Mouse (Mus musculus) G1E (cell line): Measurements from ENCODE around the gene Acbd7. TPM values are rescaled to one million over a fixed set of nuclear protein-coding genes. Genes with fewer than 3 reads are reported as not detected.
A peak's percentile ranks its signal among the peaks of the same experiment; 100 is the strongest.

Experiments
- ATAC-seq: 2 replicates; pipeline ENCODE4 v1.8.0; 2016; ENCODE audit warnings: mild to moderate bottlenecking; ENCODE audit not compliant: insufficient number of reproducible peaks, poor library complexity, low FRiP score, severe bottlenecking; ENCODE audit errors: extremely low read depth
- DNase-seq: peaks from one replicate; pipeline ENCODE4 v3.0.0; 2012; ENCODE audit warnings: low spot score
- H3K27me3 ChIP-seq: 2 replicates; pipeline ENCODE4 v1.6.1; 2012; ENCODE audit warnings: mild to moderate bottlenecking, low read length, inconsistent platforms; ENCODE audit not compliant: insufficient read depth
- H3K36me3 ChIP-seq: replicated peaks from 2 replicates; pipeline ENCODE3; 2012; ENCODE audit warnings: mild to moderate bottlenecking, inconsistent platforms
- H3K4me1 ChIP-seq: 2 replicates; pipeline ENCODE4 v1.6.1; 2012; ENCODE audit warnings: low read depth, low read length, inconsistent platforms, mixed read lengths; ENCODE audit not compliant: insufficient read depth
- H3K4me3 ChIP-seq: 2 replicates; pipeline ENCODE4 v1.5.1; 2012; ENCODE audit warnings: low read depth, mild to moderate bottlenecking, inconsistent platforms, low read length, moderate library complexity, mixed read lengths
- H3K9me3 ChIP-seq: replicated peaks from 2 replicates; pipeline ENCODE4 v1.6.1; 2012; ENCODE audit warnings: inconsistent platforms
- CTCF ChIP-seq: IDR thresholded peaks from 2 replicates; pipeline ENCODE4 v1.5.1; 2012; ENCODE audit warnings: low read depth, low read length, inconsistent platforms, mixed read lengths
- GATA1 ChIP-seq: IDR thresholded peaks from 2 replicates; pipeline ENCODE4 v1.6.1; 2012; ENCODE audit warnings: borderline replicate concordance, low read length, inconsistent platforms, mixed read lengths
- GATA2 ChIP-seq: IDR thresholded peaks from 2 replicates; pipeline ENCODE4 v1.6.1; 2012; ENCODE audit warnings: low read depth, low read length, inconsistent platforms, borderline replicate concordance
- POLR2AphosphoS5 ChIP-seq: IDR thresholded peaks from 2 replicates; pipeline ENCODE4 v1.6.1; 2012; ENCODE audit warnings: low read depth, low read length, inconsistent platforms; ENCODE audit not compliant: insufficient replicate concordance
- TAL1 ChIP-seq: conservative IDR thresholded peaks from 2 replicates; pipeline ENCODE4 v1.6.1; 2012; ENCODE audit warnings: low read depth, low read length, inconsistent platforms, mixed read lengths
- polyA plus RNA-seq: library from polyadenylated mRNA; stranded (reverse); fragments of >175 nt; gene quantifications from 2 replicates; pipeline ENCODE4 v1.2.3, GENCODE M21; 2012
- total RNA-seq, 2 experiments: library from RNA; stranded (forward) in 1 of 2; stranded (reverse) in 1 of 2; fragments of 200-1000 nt in 1 of 2; fragments of >200 nt in 1 of 2; fragmentation: Nextera tagmentation in 1 of 2; gene quantifications; 2 replicates each; pipeline ENCODE4 v1.2.3; 2014 to 2017

Gene Acbd7
- total and polyA plus RNA-seq, 3 experiments: 0.33 TPM; not detected in 2

DNA sequence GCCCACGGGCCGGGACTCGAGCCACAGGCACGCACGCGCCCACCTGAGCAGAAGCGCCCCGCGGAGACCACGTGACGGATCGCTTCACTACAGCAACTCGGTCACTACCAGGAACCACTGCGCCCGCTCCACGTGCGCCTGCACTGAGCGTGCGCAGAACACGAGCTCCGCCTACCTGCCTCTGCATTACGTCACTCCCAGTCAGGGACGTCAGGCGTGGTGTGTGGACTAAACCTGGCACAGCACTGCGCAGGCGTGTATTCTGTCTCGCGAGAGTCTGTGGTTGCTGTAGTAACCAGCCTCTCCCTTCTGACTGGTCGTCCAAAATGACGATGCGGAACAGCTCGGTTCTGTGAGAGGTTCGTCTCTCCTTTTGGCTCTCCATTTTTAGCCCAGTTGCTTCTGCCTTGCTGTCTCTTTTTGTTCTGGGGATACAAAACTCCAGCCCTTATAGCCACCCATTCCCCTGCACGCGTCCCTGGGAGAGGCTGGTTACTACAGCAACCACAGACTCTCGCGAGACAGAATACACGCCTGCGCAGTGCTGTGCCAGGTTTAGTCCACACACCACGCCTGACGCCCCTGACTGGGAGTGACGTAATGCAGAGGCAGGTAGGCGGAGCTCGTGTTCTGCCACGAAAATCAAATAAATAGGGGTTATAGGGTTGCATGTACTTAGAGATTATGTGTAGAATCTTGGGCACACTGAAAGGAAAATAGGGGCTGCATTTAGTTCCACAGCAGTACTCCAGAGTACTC is 3.3 kb upstream of the Acbd7 start, which contains the start of gene Rpp38:
Rpp38 (minus strand) TSS at position 160 of the 759 bp plus-strand sequence.
- peak; percentile 50 for DNase-seq
- peak; percentile 77 for ATAC-seq
- no peaks in the 10 kb centered on the region for H3K9me3 ChIP-seq
- peaks cover 2% of the 10 kb centered on the region; the same call in 1 of the 2 replicates for H3K27me3 ChIP-seq
- TF ChIP-seq GATA2 (no peak), POLR2AphosphoS5 (no peak), TAL1 (no peak), GATA1 (no peak), CTCF (no peak)
- H3K4me1 ChIP-seq: peaks cover 34% of the 10 kb centered on the region
- peak within 1 kb of the TSS; percentile 82 for H3K4me3 ChIP-seq
- peaks cover 31% of the 10 kb centered on the region for H3K36me3 ChIP-seq

DNA sequence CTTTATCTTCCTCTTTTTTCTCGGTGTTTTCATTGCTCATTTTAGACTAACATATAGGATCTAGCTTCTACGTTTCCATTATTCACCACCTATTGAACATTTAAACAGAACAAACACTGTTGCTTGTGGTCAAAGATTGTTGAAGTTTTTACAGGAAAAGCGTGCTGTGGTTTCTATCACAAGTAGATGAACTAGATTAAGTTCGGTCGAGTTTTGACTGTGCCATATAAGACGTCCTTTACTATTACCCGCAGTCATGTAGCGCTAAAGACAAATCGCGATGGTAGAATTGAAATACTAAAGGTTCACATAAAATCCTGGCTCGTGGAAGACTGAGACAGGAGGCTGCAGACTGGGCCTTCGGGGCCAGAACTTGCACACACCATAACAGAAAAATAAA is 2.2 kb upstream of the Acbd7 start:
- no peak overlapping the region for H3K4me3 ChIP-seq
- DNase-seq: no peak
- peaks cover 2% of the 10 kb centered on the region; the same call in 1 of the 2 replicates for H3K27me3 ChIP-seq
- no peak for ATAC-seq
- H3K4me1 ChIP-seq: peaks cover 38% of the 10 kb centered on the region
- H3K9me3 ChIP-seq: no peaks in the 10 kb centered on the region
- no peak for TF ChIP-seq CTCF
- no peak for TF ChIP-seq POLR2AphosphoS5
- TF ChIP-seq TAL1: no peak
- no peak for TF ChIP-seq GATA1
- TF ChIP-seq GATA2: no peak
- peaks cover 20% of the 10 kb centered on the region for H3K36me3 ChIP-seq

DNA sequence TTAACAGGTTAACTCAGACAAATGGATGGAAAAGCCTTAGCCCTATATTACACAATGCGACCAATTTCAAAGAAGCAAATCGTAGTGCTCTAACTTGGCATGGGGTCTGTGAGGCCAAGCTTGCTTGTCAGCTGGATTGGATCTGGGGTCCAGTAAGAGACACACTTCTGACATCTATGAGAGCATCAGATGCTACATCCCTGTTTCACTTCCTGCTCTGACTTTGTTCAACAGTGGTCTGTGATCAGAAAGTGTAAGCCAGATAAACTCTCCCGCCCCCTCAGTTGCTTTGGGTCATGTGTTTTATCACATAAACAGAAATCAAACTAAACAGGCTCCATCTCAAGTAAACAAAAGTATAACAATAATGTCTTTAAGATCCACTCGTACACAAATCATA is 12.5 kb downstream of the Acbd7 start:
- Histone ChIP-seq H3K36me3 (no peaks in the 10 kb centered on the region), H3K4me3 (no peak overlapping the region), H3K27me3 (peaks cover 27% of the 10 kb centered on the region), H3K9me3 (no peaks in the 10 kb centered on the region), H3K4me1 (no peaks in the 10 kb centered on the region)
- no peak for ATAC-seq
- no peak for DNase-seq
- TF ChIP-seq TAL1: no peak
- no peak for TF ChIP-seq GATA2
- no peak for TF ChIP-seq CTCF
- TF ChIP-seq GATA1: no peak

DNA sequence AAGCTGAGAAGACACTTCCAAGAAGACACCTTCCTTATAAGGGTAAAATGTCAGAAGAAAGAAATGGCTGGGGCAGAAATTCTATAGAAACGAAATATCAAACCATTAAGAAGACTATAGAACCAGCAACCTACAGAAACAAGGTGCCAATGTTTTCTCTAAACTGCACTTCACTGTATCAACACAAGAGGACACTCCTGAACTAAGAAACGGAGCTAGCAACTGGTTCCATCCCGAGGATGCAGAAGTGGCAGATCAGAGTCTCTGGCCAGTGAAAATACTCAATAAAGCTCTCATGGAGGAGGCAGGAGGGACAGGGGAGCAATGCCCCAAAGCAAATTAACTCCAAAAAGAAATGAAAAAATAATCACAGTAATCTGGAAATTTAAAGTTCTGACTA is 13.0 kb downstream of the Acbd7 start:
- Histone ChIP-seq H3K36me3 (no peaks in the 10 kb centered on the region), H3K9me3 (no peaks in the 10 kb centered on the region), H3K4me3 (no peak overlapping the region), H3K4me1 (no peaks in the 10 kb centered on the region), H3K27me3 (peaks cover 22% of the 10 kb centered on the region)
- ATAC-seq (no peak), DNase-seq (no peak)
- no peak for TF ChIP-seq TAL1
- no peak for TF ChIP-seq CTCF
- TF ChIP-seq GATA2: no peak
- no peak for TF ChIP-seq GATA1
- no peak for TF ChIP-seq POLR2AphosphoS5

DNA sequence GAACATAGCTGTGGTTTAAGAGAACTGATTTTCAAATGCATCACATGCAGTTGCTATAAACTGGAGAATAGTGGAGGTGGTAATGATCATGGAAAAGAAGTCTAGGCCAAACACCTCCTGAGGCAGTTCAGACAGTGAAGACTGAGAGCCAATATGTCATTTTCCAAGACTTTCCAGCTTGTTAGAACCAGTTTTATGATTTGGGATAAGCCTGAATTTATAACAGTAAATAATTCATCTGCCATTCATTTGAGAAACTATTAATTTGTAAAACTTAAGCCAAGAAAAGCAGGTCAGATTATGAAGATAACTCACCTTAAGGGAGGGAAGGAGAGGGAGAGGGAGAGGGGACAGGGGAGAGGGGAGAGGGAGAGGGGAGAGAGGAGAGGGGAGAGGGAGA is 17.2 kb downstream of the Acbd7 start:
- Histone ChIP-seq H3K9me3 (no peaks in the 10 kb centered on the region), H3K36me3 (no peaks in the 10 kb centered on the region), H3K4me1 (no peaks in the 10 kb centered on the region), H3K4me3 (no peak overlapping the region), H3K27me3 (peaks cover 9% of the 10 kb centered on the region; the same call in 1 of the 2 replicates)
- DNase-seq: no peak
- no peak for TF ChIP-seq GATA1
- no peak for TF ChIP-seq CTCF
- no peak for TF ChIP-seq TAL1
- no peak for TF ChIP-seq POLR2AphosphoS5
- no peak for TF ChIP-seq GATA2
- no peak for ATAC-seq

DNA sequence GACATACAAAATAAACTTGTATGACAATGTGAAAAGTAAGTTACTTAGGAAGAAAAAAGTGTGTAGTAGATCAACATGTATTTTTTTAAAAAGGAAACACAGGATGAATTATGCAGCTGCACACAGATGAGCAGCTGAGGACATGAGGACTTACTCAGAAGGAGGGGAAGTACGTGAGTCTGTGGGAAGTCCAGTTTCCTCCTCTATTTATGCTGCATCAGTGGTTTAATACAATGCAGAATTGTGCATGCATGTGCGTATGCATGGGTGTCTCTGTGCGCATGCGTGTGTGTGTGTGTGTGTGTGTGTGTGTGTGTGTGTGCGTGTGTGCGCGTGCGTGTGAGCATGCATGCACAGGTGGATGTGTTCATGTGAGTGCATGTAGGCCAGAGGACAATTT is 19.8 kb downstream of the Acbd7 start:
- no peaks in the 10 kb centered on the region for H3K36me3 ChIP-seq
- no peak for DNase-seq
- no peak overlapping the region for H3K4me3 ChIP-seq
- H3K4me1 ChIP-seq: no peaks in the 10 kb centered on the region
- TF ChIP-seq TAL1 (no peak), GATA2 (no peak), CTCF (no peak), POLR2AphosphoS5 (no peak), GATA1 (no peak)
- no peaks in the 10 kb centered on the region for H3K9me3 ChIP-seq
- ATAC-seq: no peak
- H3K27me3 ChIP-seq: peaks cover 9% of the 10 kb centered on the region; the same call in 1 of the 2 replicates

DNA sequence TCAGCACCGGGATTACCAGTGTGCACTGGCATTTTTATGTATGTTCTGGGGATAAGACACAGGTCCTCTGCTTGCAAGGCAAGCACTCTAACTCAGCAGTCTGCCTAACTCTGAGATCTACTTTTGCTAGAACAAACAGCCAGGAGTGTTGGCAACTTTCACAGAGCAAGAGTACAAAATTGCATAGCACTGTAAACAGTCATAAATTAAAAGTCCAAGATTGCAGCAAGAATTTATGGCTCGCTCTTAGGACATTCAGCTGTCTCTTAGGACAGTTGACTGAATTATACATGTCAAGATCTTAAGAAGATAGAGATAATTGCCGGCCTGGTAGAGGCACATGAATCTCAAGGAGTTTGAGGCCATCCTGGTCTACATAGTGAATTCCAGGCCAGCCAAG is 20.3 kb downstream of the Acbd7 start:
- Histone ChIP-seq H3K36me3 (no peaks in the 10 kb centered on the region), H3K27me3 (peaks cover 9% of the 10 kb centered on the region; the same call in 1 of the 2 replicates), H3K4me3 (no peak overlapping the region), H3K4me1 (no peaks in the 10 kb centered on the region), H3K9me3 (no peaks in the 10 kb centered on the region)
- TF ChIP-seq GATA1 (no peak), CTCF (no peak), POLR2AphosphoS5 (no peak), TAL1 (no peak), GATA2 (no peak)
- no peak for ATAC-seq
- DNase-seq: no peak
